Mouse (Mus musculus) Patski (cell line): ENCODE data around the gene Fscn2. TPM values are rescaled to one million over a fixed set of nuclear protein-coding genes. Genes with fewer than 3 reads are reported as not detected.
"Not testable (repeated sequence)": the region's sequence is repeated elsewhere in the genome, so short reads cannot be mapped to it uniquely, and the experiment has no call there.

Experiments used
- ATAC-seq: fragments of 100-300 bp; one replicate; pipeline ENCODE4 v1.8.0; 2021
- CTCF ChIA-PET: fragments of 350-600 bp; sonication (Branson Sonifier 250); formaldehyde crosslinking; loops from one replicate; lab custom pipeline; 2022; ENCODE audit warnings: inconsistent platforms; lab: Charles Lee
- POLR2A ChIA-PET: fragments of 350-600 bp; sonication (Branson Sonifier 250); formaldehyde crosslinking; loops from one replicate; lab custom pipeline; 2022; ENCODE audit warnings: antibody characterized with exemption, inconsistent platforms; lab: Charles Lee
- DNase-seq: peaks from one replicate; pipeline ENCODE4 v3.0.0-alpha.2; 2011; ENCODE audit warnings: low read depth, low spot score
- H3K27me3 ChIP-seq: fragments of 371-371 bp; one replicate; pipeline ENCODE4 v1.5.1; 2021
- CTCF ChIP-seq: fragments of 100-300 bp; IDR thresholded peaks from one replicate; pipeline ENCODE4 v1.5.1; 2021
- in situ Hi-C: fragments of 300-500 bp; cut with MboI; formaldehyde crosslinking; loops from 3 replicates; pipeline ENCODE4 v1.11.1; 2018; ENCODE audit warnings: low pct_unique_long_range_greater_than_20kb, mixed read lengths
- polyA plus RNA-seq: library from polyadenylated mRNA; unstranded; gene quantifications from one replicate; pipeline ENCODE4 v1.2.3, GENCODE M21; 2021

Fscn2 gene
- polyA plus RNA-seq, 1 experiment from 2014 or later: 0.23 TPM

- no peak for TF ChIP-seq CTCF
- H3K27me3 ChIP-seq: no peaks in the 10 kb centered on the region
- in situ Hi-C loops: no loop called here
- DNase-seq (no peak), ATAC-seq (no peak)
- POLR2A ChIA-PET: interaction anchor here (0.6 to 0.9 kb wide), 4 partner anchors 8 to 36 kb away, joined by 3 to 8 read pairs (median 3); no protein-coding TSS in a partner anchor
- CTCF ChIA-PET: interaction anchor here (0.8 to 1.3 kb wide), 2 partner anchors 10 to 35 kb away, joined by 3 to 4 read pairs; partner anchors contain the start of gene Faap100
Observed at GRCm38 (mm10) chr11:120388580-120388979, 27.2 kb downstream of the Fscn2 start.

GRCm38 (mm10) chr11:120395661-120396060, 34.3 kb downstream of the Fscn2 start:
- CTCF ChIA-PET: no interaction called here
- POLR2A ChIA-PET: no interaction called here
- TF ChIP-seq CTCF: no peak
- ATAC-seq (no peak), DNase-seq (no peak)
- H3K27me3 ChIP-seq: no peaks in the 10 kb centered on the region
- in situ Hi-C loops: no loop called here

- in situ Hi-C loops: no loop called here
- CTCF ChIA-PET: interaction anchor here (1.0 kb wide), 1 partner anchor 9 kb away, joined by 3 read pairs; no protein-coding TSS in a partner anchor
- DNase-seq (no peak), ATAC-seq (no peak)
- no peak for TF ChIP-seq CTCF
- no peaks in the 10 kb centered on the region for H3K27me3 ChIP-seq
- POLR2A ChIA-PET: no interaction called here
Observed at GRCm38 (mm10) chr11:120397602-120398001, 36.3 kb downstream of the Fscn2 start.

GRCm38 (mm10) chr11:120399319-120399718, 38.0 kb downstream of the Fscn2 start:
- CTCF ChIA-PET: no interaction called here
- no peaks in the 10 kb centered on the region for H3K27me3 ChIP-seq
- DNase-seq (no peak), ATAC-seq (no peak)
- in situ Hi-C loops: no loop called here
- POLR2A ChIA-PET: no interaction called here
- no peak for TF ChIP-seq CTCF

- in situ Hi-C loops: no loop called here
- ChIA-PET POLR2A (interaction anchor here (1.0 kb wide), 1 partner anchor 8 kb away, joined by 4 read pairs; no protein-coding TSS in a partner anchor), CTCF (no interaction called here)
- TF ChIP-seq CTCF: no peak
- no peak for DNase-seq
- ATAC-seq: no peak
- no peaks in the 10 kb centered on the region for H3K27me3 ChIP-seq
Observed at GRCm38 (mm10) chr11:120404814-120405213, 43.5 kb downstream of the Fscn2 start.

GRCm38 (mm10) chr11:120405867-120406266, 44.5 kb downstream of the Fscn2 start:
- no peak for TF ChIP-seq CTCF
- in situ Hi-C loops: no loop called here
- CTCF ChIA-PET: interaction anchor here (1.2 kb wide), 1 partner anchor 27 kb away, joined by 4 read pairs; the partner anchor contains the start of gene Faap100
- POLR2A ChIA-PET: interaction anchor here (1.0 kb wide), 1 partner anchor 12 kb away, joined by 3 read pairs; no protein-coding TSS in a partner anchor
- DNase-seq (no peak), ATAC-seq (no peak)
- H3K27me3 ChIP-seq: no peaks in the 10 kb centered on the region

GRCm38 (mm10) chr11:120406445-120406844, 45.1 kb downstream of the Fscn2 start:
- H3K27me3 ChIP-seq: no peaks in the 10 kb centered on the region
- in situ Hi-C loops: no loop called here
- ChIA-PET CTCF (interaction anchor here (1.0 to 1.2 kb wide), 2 partner anchors 9 to 27 kb away, joined by 3 to 4 read pairs; partner anchors contain the start of gene Faap100), POLR2A (interaction anchor here (0.7 kb wide), 2 partner anchors 9 to 21 kb away, joined by 4 to 6 read pairs; no protein-coding TSS in a partner anchor)
- no peak for TF ChIP-seq CTCF
- DNase-seq (no peak), ATAC-seq (no peak)

- DNase-seq, H3K27me3 ChIP-seq, ATAC-seq, in situ Hi-C loops: not testable (repeated sequence)
- POLR2A ChIA-PET: interaction anchor here (1.3 kb wide), 1 partner anchor 8 kb away, joined by 3 read pairs; no protein-coding TSS in a partner anchor
- CTCF ChIA-PET: interaction anchor here (1.2 to 3.9 kb wide), 2 partner anchors 9 to 22 kb away, joined by 3 to 28 read pairs; no protein-coding TSS in a partner anchor
Observed at GRCm38 (mm10) chr11:120413621-120414020, 52.3 kb downstream of the Fscn2 start.

Other genes starting within 250 kb of the Fscn2 start
- 107 TPM for gene Slc38a10, start 210.2 kb upstream of the Fscn2 start, polyA plus RNA-seq
- gene Bahcc1, start 128.6 kb upstream of the Fscn2 start, polyA plus RNA-seq: 12.4 TPM
- gene Actg1, start 13.0 kb upstream of the Fscn2 start, polyA plus RNA-seq: 2,862 TPM
- 15.1 TPM for gene Faap100, start 17.2 kb downstream of the Fscn2 start, polyA plus RNA-seq
- gene Nploc4, start 76.2 kb downstream of the Fscn2 start, polyA plus RNA-seq: 69.2 TPM
- not detected for gene Tspan10, start 81.1 kb downstream of the Fscn2 start, polyA plus RNA-seq
- gene Pde6g, start 92.0 kb downstream of the Fscn2 start, polyA plus RNA-seq: 0.24 TPM
- gene Oxld1, start 96.5 kb downstream of the Fscn2 start, polyA plus RNA-seq: 14.4 TPM
- gene Ccdc137, start 96.6 kb downstream of the Fscn2 start, polyA plus RNA-seq: 25.6 TPM
- gene Arl16, start 106.1 kb downstream of the Fscn2 start, polyA plus RNA-seq: 36.3 TPM
- gene Mrpl12, start 123.1 kb downstream of the Fscn2 start, polyA plus RNA-seq: 172 TPM
- gene Slc25a10, start 130.3 kb downstream of the Fscn2 start, polyA plus RNA-seq: 41.2 TPM
- not detected for gene Gcgr, start 169.2 kb downstream of the Fscn2 start, polyA plus RNA-seq
- 78.0 TPM for gene Mcrip1, start 188.2 kb downstream of the Fscn2 start, polyA plus RNA-seq
- gene Ppp1r27, start 189.6 kb downstream of the Fscn2 start, polyA plus RNA-seq: not detected
- 661 TPM for gene P4hb, start 211.7 kb downstream of the Fscn2 start, polyA plus RNA-seq
- 439 TPM for gene Arhgdia, start 220.1 kb downstream of the Fscn2 start, polyA plus RNA-seq
- gene Alyref, start 236.8 kb downstream of the Fscn2 start, polyA plus RNA-seq: 118 TPM
- 82.8 TPM for gene Anapc11, start 236.9 kb downstream of the Fscn2 start, polyA plus RNA-seq
- gene Npb, start 246.9 kb downstream of the Fscn2 start, polyA plus RNA-seq: 0.59 TPM